Mouse (Mus musculus) embryonic fibroblast, embryonic 13.5 days (primary cell): ENCODE data around the gene Tbc1d1.

ENCODE experiments used
- CTCF ChIP-seq: IDR thresholded peaks from 2 replicates; pipeline ENCODE4 v1.5.1; 2011; ENCODE audit warnings: mild to moderate bottlenecking, control low read depth, low read length, moderate library complexity, borderline replicate concordance; ENCODE audit not compliant: insufficient read depth
- POLR2A ChIP-seq: IDR thresholded peaks from 2 replicates; pipeline ENCODE4 v1.6.1; 2011; ENCODE audit warnings: low read depth, mild to moderate bottlenecking, control low read depth, low read length, moderate library complexity

DNA sequence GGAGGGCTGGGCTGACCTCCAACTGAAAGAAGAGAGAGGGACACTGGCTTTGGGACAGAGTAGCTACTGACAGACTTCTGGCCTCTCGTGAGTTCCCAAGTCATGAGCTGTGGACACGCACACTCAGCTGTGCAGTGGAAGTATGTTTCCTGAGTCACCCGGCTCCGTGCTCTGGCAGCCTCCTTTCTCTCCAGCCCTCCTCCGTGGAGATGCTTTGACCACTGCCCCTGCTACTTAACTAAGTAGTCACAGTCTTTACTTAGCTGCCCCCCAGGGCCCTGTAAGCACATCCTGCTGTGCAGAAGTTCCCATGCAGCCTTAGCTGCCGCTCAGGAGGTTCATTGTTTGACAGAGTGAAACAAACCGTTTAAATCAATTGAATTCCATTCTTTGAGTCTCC lies 113.6 kb downstream of the Tbc1d1 start:
- TF ChIP-seq CTCF (no peak), POLR2A (no peak)
